Mouse (Mus musculus) left cerebral cortex, adult 8-10 months (tissue): Measurements from ENCODE around the gene Zfp428. TPM values are rescaled to one million over a fixed set of nuclear protein-coding genes. Genes with fewer than 3 reads are reported as not detected.

Experiments used
- DNase-seq, 2 experiments: peaks; one replicate each; pipeline ENCODE4 v3.0.0; 2022; ENCODE audit warnings: low spot score in 2 of 2
- total RNA-seq, 4 experiments: library from RNA; stranded (reverse); gene quantifications; 2 replicates each; pipeline ENCODE4 v1.2.4; 2022

Zfp428 gene
- total RNA-seq, 4 experiments from 2014 or later: 42.8 to 45.4 (median 44.1) TPM

DNA sequence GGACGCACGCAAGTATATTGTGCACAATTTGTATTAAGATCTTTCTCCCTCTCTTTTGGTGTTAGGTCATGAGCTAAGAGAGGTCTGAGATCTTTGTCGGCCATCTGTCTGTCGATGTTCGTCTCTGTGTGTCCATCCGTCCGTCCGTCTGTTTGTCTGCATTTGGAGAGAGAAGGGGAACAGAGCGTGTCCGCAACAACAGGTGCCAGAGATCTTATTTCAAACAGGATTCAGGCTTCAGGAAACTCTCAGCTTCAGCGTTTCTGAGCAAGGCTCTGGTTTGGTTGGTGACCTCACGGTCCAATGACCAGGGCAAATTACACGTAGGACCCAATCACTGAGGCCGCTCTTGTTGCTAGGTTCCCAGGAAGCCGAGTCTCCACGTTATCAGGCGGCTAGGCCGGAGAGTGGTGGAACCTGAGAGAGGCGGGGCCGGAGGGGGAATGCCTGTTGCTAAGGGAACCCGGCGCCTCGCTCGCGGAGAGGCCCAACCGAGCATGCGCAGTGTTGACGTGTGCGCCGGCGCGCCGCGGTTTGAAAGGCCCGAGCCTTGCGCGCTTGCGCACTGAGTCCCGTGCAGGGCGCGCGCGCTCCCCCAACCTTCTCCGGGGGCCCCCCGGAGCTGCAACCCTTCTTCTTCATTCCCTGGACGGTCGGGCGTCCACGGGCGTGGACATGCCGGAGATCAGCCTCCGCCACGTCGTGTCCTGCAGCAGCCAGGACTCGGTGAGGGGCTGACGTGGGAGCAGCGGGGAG, 40.0 kb downstream of the Zfp428 start:
- peak; percentile 87 to 99 for DNase-seq

DNA sequence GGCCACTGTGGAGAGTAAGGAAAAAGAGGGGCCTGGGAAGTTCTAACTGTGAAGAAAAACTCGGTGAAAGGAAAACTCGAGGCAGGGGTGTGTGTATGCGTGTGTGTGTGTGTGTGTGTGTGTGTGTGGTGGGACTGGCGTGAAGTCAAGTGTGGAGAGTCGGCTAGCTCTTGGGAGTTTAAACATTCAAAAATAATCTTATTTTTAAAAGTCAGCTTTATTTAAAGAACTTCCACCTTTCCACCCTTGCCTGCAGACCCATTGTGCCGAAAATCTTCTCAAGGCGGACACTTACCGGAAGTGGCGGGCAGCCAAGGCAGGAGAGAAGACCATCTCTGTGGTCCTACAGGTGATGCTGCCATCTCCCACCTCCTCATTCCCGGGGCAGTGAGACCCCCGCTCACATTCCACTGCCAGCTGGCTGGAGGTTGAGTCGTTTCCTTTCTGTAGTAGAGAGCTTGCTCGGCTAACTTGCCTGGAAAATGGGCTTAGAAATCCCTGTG, 40.8 kb downstream of the Zfp428 start:
- DNase-seq: no peak

DNA sequence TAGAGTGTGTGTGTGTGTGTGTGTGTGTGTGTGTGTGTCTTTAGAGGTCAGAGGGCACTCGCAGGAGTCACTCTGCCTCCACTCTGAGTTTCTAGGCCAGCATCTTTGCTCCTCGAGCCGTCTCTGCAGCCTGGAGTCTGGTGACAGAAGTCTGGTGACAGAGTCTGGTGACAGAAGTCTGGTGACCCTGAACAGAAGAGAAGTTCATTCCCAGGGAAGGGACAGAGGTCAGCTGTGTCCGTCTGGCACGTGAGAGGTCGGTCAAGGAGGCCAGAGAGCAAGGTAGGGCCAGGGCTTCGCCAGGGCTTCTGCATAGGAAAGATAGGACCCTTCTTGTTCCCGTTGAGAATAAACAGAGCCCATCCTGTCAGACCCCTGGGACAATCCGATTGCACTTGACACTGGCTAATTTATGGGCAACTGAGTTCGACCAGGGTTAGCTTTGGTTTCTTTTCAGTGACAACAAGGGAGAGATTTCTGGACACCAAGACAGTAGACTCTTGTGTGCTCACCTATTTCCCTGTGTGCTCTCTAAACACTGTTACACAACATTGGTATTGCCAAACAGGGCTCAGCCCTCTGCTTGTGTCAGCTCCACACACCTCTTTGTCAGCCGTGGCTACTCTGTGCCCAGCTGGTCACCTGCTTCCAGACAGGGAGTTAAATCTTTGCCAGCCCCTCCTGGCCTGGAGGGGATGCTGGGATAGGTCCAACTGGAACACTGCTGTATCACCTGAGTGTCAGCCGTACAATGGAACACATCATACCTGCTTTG, 45.4 kb downstream of the Zfp428 start:
- no peak for DNase-seq

DNA sequence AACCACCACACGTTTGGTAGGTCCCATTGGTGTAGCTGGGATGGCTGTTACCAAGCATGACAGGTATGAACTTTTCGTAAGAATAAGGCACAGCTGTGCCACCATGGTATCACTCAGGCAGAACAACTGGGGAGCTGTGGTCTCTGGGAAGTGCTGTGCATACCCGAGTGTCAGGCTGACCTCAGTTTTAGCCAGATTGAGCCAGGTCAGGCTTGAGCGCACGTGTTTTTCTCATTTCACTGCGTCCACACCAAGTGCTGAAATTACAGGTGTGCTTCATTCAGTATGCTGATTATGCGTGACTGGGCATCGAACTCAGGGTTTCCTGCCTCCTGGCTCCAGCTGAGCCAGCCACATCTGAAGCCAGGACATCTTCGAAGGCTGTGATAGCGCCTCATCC, 49.0 kb downstream of the Zfp428 start:
- DNase-seq: no peak

DNA sequence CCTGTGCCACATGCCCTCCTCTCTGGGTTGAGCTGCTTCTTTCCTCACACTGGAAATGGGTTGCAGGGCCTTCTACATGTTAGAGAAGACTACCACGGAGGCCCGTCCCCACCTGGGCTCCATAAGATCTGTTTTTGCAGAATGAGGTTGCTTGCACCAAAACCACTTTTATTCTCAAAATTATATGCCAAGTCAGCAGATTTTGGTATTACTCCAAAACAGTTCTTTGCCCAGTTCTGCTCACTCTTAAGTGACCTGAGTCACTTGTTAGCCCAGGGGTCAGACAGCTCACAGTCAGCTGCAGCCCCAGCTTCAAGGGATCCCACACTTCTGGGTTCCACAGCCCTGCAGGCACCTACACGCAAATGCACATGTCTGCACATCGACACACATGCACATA, 54.6 kb downstream of the Zfp428 start:
- DNase-seq: no peak

DNA sequence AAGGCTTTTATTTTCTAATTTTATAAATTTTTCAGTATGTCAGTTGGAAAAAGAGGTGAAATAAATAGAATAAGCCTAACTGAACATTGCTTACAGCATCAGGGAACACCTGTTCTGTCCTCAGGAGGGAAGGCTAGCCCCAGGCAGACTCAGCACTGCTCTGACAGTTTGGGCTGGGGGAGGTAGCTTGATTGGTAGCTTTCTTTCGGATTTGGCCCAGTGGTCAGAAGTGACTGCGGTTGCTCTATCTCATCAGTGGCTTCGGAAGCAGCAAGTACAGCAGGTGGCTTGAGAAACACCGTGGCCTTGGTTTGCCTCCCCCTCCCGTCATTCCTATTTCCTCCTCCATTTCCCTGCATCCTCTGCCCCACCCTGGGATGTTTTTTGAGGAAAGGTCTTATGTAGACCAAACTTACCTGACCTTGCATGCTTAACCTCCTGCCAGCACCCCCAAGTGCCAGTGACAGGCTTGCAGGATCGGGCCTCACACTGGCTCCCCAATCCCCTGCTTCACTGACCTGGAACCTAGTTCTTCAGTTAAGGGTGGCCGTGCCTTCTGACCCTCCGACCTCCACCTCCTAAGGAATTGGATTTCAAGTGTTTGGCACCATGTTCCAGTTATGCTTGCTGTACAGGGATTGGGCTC, 56.5 kb downstream of the Zfp428 start:
- no peak for DNase-seq

DNA sequence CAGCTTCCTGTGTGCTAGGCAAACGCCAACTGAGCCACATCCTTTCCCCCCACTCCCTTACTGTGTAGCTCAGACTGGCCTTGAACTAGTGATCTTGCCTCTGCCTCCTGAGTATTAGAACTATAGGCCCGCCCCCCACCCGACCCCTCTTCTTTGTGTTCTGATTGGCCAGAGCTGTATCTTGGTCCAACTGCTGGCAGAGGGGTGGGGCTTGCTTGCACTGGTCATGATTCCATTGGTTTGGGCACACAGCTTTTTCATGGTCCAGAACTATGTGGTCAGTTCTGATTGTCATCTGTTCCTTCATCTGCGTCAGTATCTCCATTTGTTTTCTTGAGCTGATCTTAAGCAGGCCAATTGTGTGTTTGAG, 57.0 kb downstream of the Zfp428 start:
- no peak for DNase-seq

DNA sequence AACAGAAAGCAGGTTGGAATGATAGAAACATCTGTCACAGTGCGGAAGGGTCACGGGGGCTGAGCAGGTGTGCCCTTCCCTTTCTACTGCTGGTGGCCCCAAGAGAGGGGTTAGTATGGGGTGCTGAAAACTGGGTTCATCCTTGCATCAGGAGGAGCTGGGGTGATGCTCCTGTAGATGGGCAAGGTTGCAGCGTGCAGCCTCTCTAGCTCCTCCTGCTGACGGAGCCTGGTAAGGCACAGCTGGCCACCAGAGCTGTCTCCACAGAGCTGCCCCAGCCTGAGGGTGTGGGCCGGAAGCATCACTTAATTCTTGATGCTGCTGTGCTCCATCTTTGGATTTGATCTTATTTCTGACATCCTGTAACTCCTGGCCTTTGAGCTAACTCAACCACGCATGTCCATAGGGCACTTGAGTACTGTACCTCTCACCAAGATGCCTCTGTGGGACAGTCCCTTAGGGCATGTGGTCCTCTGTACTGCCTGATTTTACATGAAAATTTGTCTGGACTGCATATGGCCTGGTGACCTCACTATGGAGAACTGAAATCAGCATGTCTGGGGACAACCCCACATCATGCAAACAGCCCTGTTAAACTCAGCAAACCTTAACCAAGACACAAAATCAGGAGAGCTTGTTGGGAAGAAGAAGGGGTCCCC, 57.9 kb downstream of the Zfp428 start:
- DNase-seq: peak in 1 of 2 experiments; percentile 42

Other genes with a start within 250 kb of the Zfp428 start
- gene Zfp93, start 236.6 kb upstream of the Zfp428 start, total RNA-seq: 10 to 100 TPM; 12.3 to 15.8 (median 13.6) TPM
- 10 to 100 TPM; 19.0 to 24.4 (median 21.5) TPM for gene Zfp61, start 205.8 kb upstream of the Zfp428 start, total RNA-seq
- gene Zfp94, start 190.3 kb upstream of the Zfp428 start, total RNA-seq: 10 to 100 TPM; 14.2 to 16.4 (median 15.7) TPM
- gene Tescl, start 173.1 kb upstream of the Zfp428 start, total RNA-seq: not detected
- not detected for gene Lypd5, start 157.8 kb upstream of the Zfp428 start, total RNA-seq
- 1 to 10 TPM in 1 of 4 experiments, under 1 TPM in 3; 0.50 to 1.0 (median 0.53) TPM for gene Kcnn4, start 136.7 kb upstream of the Zfp428 start, total RNA-seq
- 10 to 100 TPM; 40.2 to 47.7 (median 43.4) TPM for gene Smg9, start 107.4 kb upstream of the Zfp428 start, total RNA-seq
- under 1 TPM in 1 of 4 experiments, not detected in 3; 0.21 TPM for gene Irgc1, start 54.7 kb upstream of the Zfp428 start, total RNA-seq
- 1 to 10 TPM in 2 of 4 experiments, under 1 TPM in 2; 0.72 to 4.6 (median 2.1) TPM for gene Plaur, start 44.5 kb upstream of the Zfp428 start, total RNA-seq
- gene Cadm4, start 25.0 kb upstream of the Zfp428 start, total RNA-seq: 100 to 1,000 TPM; 215 to 253 (median 239) TPM
- gene AC161166.1, start 5.4 kb downstream of the Zfp428 start, total RNA-seq: not detected
- gene Irgq, start 23.7 kb downstream of the Zfp428 start, total RNA-seq: 10 to 100 TPM; 62.6 to 68.9 (median 66.6) TPM
- not detected for gene Pinlyp, start 39.1 kb downstream of the Zfp428 start, total RNA-seq
- 10 to 100 TPM; 37.2 to 39.8 (median 38.5) TPM for gene Xrcc1, start 39.3 kb downstream of the Zfp428 start, total RNA-seq
- gene Ethe1, start 80.5 kb downstream of the Zfp428 start, total RNA-seq: 10 to 100 TPM; 13.3 to 16.0 (median 15.1) TPM
- gene Zfp575, start 80.6 kb downstream of the Zfp428 start, total RNA-seq: 1 to 10 TPM; 5.3 to 6.9 (median 5.7) TPM
- under 1 TPM in 3 of 4 experiments, not detected in 1; 0.13 to 0.39 (median 0.27) TPM for gene Phldb3, start 103.8 kb downstream of the Zfp428 start, total RNA-seq
- 1 to 10 TPM in 1 of 4 experiments, under 1 TPM in 3; 0.44 to 1.3 (median 0.63) TPM for gene Lypd3, start 129.5 kb downstream of the Zfp428 start, total RNA-seq
- not detected for gene Tex101, start 169.7 kb downstream of the Zfp428 start, total RNA-seq
- gene BC049730, start 202.2 kb downstream of the Zfp428 start, total RNA-seq: not detected
- not detected for gene Gm4763, start 219.9 kb downstream of the Zfp428 start, total RNA-seq